Mouse (Mus musculus): ENCODE results near the gene Cks1b. TPM values are rescaled to one million over a fixed set of nuclear protein-coding genes. Genes with fewer than 3 reads are reported as not detected.

Gene Cks1b
- total RNA-seq, 2 experiments from 2014 or later: 1.8 to 2.3 TPM

GRCm38 (mm10) chr3:89422556-89423205 lies 4.5 kb upstream of the Cks1b start:
- Histone ChIP-seq H3K4me3 (no peak overlapping the region), H3K27ac (no peak overlapping the region)
- intact Hi-C loops (cut with DNase I): no loop called here
- DNase-seq (ENCODE audit: extremely low spot score in 1 of 2, low spot score in 2 of 2): no peak
- no peak for TF ChIP-seq CTCF (IDR thresholded peaks at IDR 0.05)

GRCm38 (mm10) chr3:89421810-89422473 lies 3.8 kb upstream of the Cks1b start:
- Histone ChIP-seq H3K4me3 (peak overlapping the region; percentile 57), H3K27ac (peak overlapping the region; percentile 62)
- no peak for TF ChIP-seq CTCF (IDR thresholded peaks at IDR 0.05)
- DNase-seq (ENCODE audit: extremely low spot score in 1 of 2, low spot score in 2 of 2): no peak
- intact Hi-C loops (cut with DNase I): no loop called here

GRCm38 (mm10) chr3:89421002-89421774 lies 3.0 kb upstream of the Cks1b start:
- peak; percentile 64 to 68 for DNase-seq (ENCODE audit: extremely low spot score in 1 of 2, low spot score in 2 of 2)
- intact Hi-C loops (cut with DNase I): no loop called here
- peak overlapping the region; percentile 57 for H3K4me3 ChIP-seq
- no peak for TF ChIP-seq CTCF (IDR thresholded peaks at IDR 0.05)
- peak overlapping the region; percentile 62 for H3K27ac ChIP-seq

GRCm38 (mm10) chr3:89420421-89420820 lies 2.2 kb upstream of the Cks1b start:
- intact Hi-C loops (cut with DNase I): no loop called here
- Histone ChIP-seq H3K27ac (peak overlapping the region; percentile 48), H3K4me3 (no peak overlapping the region)
- TF ChIP-seq CTCF (IDR thresholded peaks at IDR 0.05): no peak
- DNase-seq (ENCODE audit: extremely low spot score in 1 of 2, low spot score in 2 of 2): no peak

GRCm38 (mm10) chr3:89419981-89420380 lies 1.8 kb upstream of the Cks1b start:
- no peak for TF ChIP-seq CTCF (IDR thresholded peaks at IDR 0.05)
- peak overlapping the region; percentile 53; the same call in 1 of the 2 replicates for H3K27ac ChIP-seq
- H3K4me3 ChIP-seq: peak overlapping the region; percentile 72
- intact Hi-C loops (cut with DNase I): no loop called here
- no peak for DNase-seq (ENCODE audit: extremely low spot score in 1 of 2, low spot score in 2 of 2)

- no peak for TF ChIP-seq CTCF (IDR thresholded peaks at IDR 0.05)
- peak overlapping the region; percentile 78 for H3K27ac ChIP-seq
- intact Hi-C loops (cut with DNase I): no loop called here
- no peak for DNase-seq (ENCODE audit: extremely low spot score in 1 of 2, low spot score in 2 of 2)
- H3K4me3 ChIP-seq: peak overlapping the region; percentile 72
Observed at GRCm38 (mm10) chr3:89419571-89419970, 1.4 kb upstream of the Cks1b start.

GRCm38 (mm10) chr3:89418861-89419250 lies 673 bp upstream of the Cks1b start:
- Histone ChIP-seq H3K27ac (peak overlapping the region; percentile 78), H3K4me3 (peak overlapping the region; percentile 72)
- intact Hi-C loops (cut with DNase I): no loop called here
- DNase-seq (ENCODE audit: extremely low spot score in 1 of 2, low spot score in 2 of 2): no peak
- TF ChIP-seq CTCF (IDR thresholded peaks at IDR 0.05): no peak

- Histone ChIP-seq H3K4me3 (peak overlapping the region; percentile 72), H3K27ac (no peak overlapping the region)
- no peak for TF ChIP-seq CTCF (IDR thresholded peaks at IDR 0.05)
- intact Hi-C loops (cut with DNase I): no loop called here
- DNase-seq (ENCODE audit: extremely low spot score in 1 of 2, low spot score in 2 of 2): no peak
Observed at GRCm38 (mm10) chr3:89417840-89418169, 378 bp downstream of the Cks1b start.

- no peak for DNase-seq (ENCODE audit: extremely low spot score in 1 of 2, low spot score in 2 of 2)
- intact Hi-C loops (cut with DNase I): no loop called here
- Histone ChIP-seq H3K4me3 (no peak overlapping the region), H3K27ac (no peak overlapping the region)
- TF ChIP-seq CTCF (IDR thresholded peaks at IDR 0.05): no peak
Observed at GRCm38 (mm10) chr3:89417131-89417530, 1.1 kb downstream of the Cks1b start.

- DNase-seq (ENCODE audit: extremely low spot score in 1 of 2, low spot score in 2 of 2): no peak
- intact Hi-C loops (cut with DNase I): no loop called here
- H3K27ac ChIP-seq: no peak overlapping the region
- H3K4me3 ChIP-seq: no peak overlapping the region
- no peak for TF ChIP-seq CTCF (IDR thresholded peaks at IDR 0.05)
Observed at GRCm38 (mm10) chr3:89416158-89416557, 2.0 kb downstream of the Cks1b start.

GRCm38 (mm10) chr3:89411490-89412393 lies 6.4 kb downstream of the Cks1b start, which contains the start of gene Flad1:
Gene Flad1 (minus strand): TSS chr3:89411870.
- peak within 1 kb of the TSS; percentile 92 for H3K27ac ChIP-seq
- TF ChIP-seq CTCF (IDR thresholded peaks at IDR 0.05): no peak
- peak; percentile 99 for DNase-seq (ENCODE audit: extremely low spot score in 1 of 2, low spot score in 2 of 2)
- intact Hi-C loops (cut with DNase I): loop anchor here (2.0 to 5.0 kb wide), 2 partner anchors 17 to 69 kb away; partner anchors contain the start of gene Zbtb7b
- peak within 1 kb of the TSS; percentile 76 for H3K4me3 ChIP-seq

All from left cerebral cortex, adult 2 months (tissue).